ENCODE assay signal across 9 mouse cellular contexts in the genomic region with DNA sequence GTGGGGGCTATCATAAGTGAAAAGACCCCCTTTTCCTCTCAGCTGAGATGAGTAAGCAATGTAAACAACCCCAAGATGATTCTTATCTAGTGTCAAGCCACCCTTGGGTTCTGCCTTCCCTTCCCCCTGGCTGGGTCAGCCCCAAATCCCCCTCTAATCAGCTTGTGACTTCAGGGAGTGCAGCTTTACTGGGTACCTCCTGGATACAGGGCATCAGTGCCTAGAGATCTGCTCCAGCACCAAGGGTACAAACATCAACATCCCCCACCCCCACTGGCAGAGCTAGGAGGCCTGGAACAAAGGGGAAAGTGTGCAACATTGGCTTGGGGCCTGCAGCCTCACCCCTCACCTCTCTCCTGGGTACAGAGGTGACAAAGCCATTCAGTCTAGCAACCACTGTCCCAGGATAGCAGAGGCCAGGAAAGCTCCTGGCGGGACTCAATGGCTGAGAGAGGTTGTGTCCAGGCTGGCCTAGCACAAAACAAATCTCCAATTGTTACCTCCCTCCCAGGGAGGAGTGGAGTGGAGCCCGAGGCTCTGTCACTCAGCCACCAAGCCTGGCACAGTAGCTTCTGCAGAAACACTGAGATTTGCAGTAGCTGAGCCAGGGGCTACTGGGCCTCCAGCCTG. TPM values are rescaled to one million over a fixed set of nuclear protein-coding genes. Genes with fewer than 3 reads are reported as not detected.
DNase-seq lines count a peak whose midpoint lies in the region; ATAC-seq and TF ChIP-seq lines count a peak whose summit lies in the region.
"Had no signal": no experiment of that assay in that cellular context is flagged by ENCODE, and none has a peak within 500 bp of the region (broad histone marks: within the 10 kb centered on the region; RNA-seq: fewer than 3 reads in every experiment).

No protein-coding gene starts in this region.

- peaks cover 31% of the 10 kb centered on the region for H3K36me3 ChIP-seq in heart, embryonic 14.5 days (ENCODE audit: control insufficient read depth, insufficient read depth, low read length)
- no peaks in the 10 kb centered on the region for H3K36me3 ChIP-seq in forebrain, embryonic 16.5 days (ENCODE audit: control insufficient read depth, insufficient read depth)
- peaks cover 80% of the 10 kb centered on the region for H3K36me3 ChIP-seq in liver, embryonic 15.5 days (replicated peaks)
- H3K36me3 ChIP-seq in lung, postnatal 0 days (ENCODE audit: insufficient read depth, low read length): no peaks in the 10 kb centered on the region

- no peaks in the 10 kb centered on the region for H3K9me3 ChIP-seq in heart, embryonic 14.5 days (ENCODE audit: control insufficient read depth, low read length)
- no peaks in the 10 kb centered on the region for H3K9me3 ChIP-seq in forebrain, embryonic 16.5 days (ENCODE audit: control insufficient read depth, low read length)
- H3K9me3 ChIP-seq in liver, embryonic 15.5 days (replicated peaks): no peaks in the 10 kb centered on the region
- H3K9me3 ChIP-seq in lung, postnatal 0 days (ENCODE audit: low read length): no peaks in the 10 kb centered on the region

- ATAC-seq in heart, embryonic 14.5 days (ENCODE audit: insufficient number of reproducible peaks, insufficient read depth, low FRiP score, low read depth): no peak
- no peak for ATAC-seq in forebrain, embryonic 16.5 days
- no peak for ATAC-seq in liver, embryonic 15.5 days (ENCODE audit: insufficient read depth)
- no peak for ATAC-seq in lung, postnatal 0 days

- WGBS in heart, embryonic 14.5 days: 45% methylated on average over 2 of the region's 2 CpGs
- WGBS in forebrain, embryonic 16.5 days: 24% methylated on average over 2 of the region's 2 CpGs
- WGBS in liver, embryonic 15.5 days (ENCODE audit: insufficient replicate concordance): 83% methylated on average over 2 of the region's 2 CpGs
- 49% methylated on average over 2 of the region's 2 CpGs for WGBS in lung, postnatal 0 days

- no peak for TF ChIP-seq CTCF in lung, postnatal 0 days (IDR thresholded peaks at IDR 0.05)

- peaks cover 37 to 85% of the 10 kb centered on the region in 2 experiments for H3K4me1 ChIP-seq in heart, embryonic 14.5 days (ENCODE audit: control insufficient read depth in 2 of 2, insufficient read depth in 2 of 2, low read length in 2 of 2)
- peaks cover 27% of the 10 kb centered on the region for H3K4me1 ChIP-seq in forebrain, embryonic 16.5 days (replicated peaks; ENCODE audit: control insufficient read depth, insufficient read depth, low read length)
- peaks cover 90% of the 10 kb centered on the region for H3K4me1 ChIP-seq in liver, embryonic 15.5 days (replicated peaks)
- H3K4me1 ChIP-seq in lung, postnatal 0 days (ENCODE audit: insufficient read depth, low read depth, low read length): peaks cover 34% of the 10 kb centered on the region

- intact Hi-C loops in heart, postnatal 10 days (cut with DNase I): no loop called here

- peak overlapping the region; percentile 97 for H3K9ac ChIP-seq in heart, embryonic 14.5 days (ENCODE audit: low read length)
- H3K9ac ChIP-seq in forebrain, embryonic 16.5 days (replicated peaks; ENCODE audit: low read depth, low read length): no peak overlapping the region; the same call in 1 of the 2 replicates
- peak overlapping the region; percentile 96; the same call in 1 of the 2 replicates for H3K9ac ChIP-seq in liver, embryonic 15.5 days
- no peak overlapping the region for H3K9ac ChIP-seq in lung, postnatal 0 days (replicated peaks; ENCODE audit: low read depth)

- peak overlapping the region in 1 of 2 experiments; percentile 99; a peak in 3 of 4 replicates for H3K27ac ChIP-seq in heart, embryonic 14.5 days (replicated peaks in 1 of 2; ENCODE audit: control insufficient read depth in 1 of 2, insufficient read depth in 1 of 2, low read depth in 2 of 2, low read length in 2 of 2)
- no peak overlapping the region for H3K27ac ChIP-seq in forebrain, embryonic 16.5 days (ENCODE audit: low read length)
- H3K27ac ChIP-seq in liver, embryonic 15.5 days (replicated peaks): peak overlapping the region; percentile 63
- H3K27ac ChIP-seq in lung, postnatal 0 days (ENCODE audit: low read length): no peak overlapping the region

- H3K4me3 ChIP-seq in heart, embryonic 14.5 days (ENCODE audit: control insufficient read depth in 1 of 2, insufficient read depth in 1 of 2, low read depth in 1 of 2, low read length in 2 of 2): no peak overlapping the region; a peak in 1 of 4 replicates
- no peak overlapping the region for H3K4me3 ChIP-seq in forebrain, embryonic 16.5 days (replicated peaks; ENCODE audit: low read length)
- H3K4me3 ChIP-seq in liver, embryonic 15.5 days (replicated peaks): peak overlapping the region; percentile 96
- H3K4me3 ChIP-seq in lung, postnatal 0 days (ENCODE audit: low read depth, low read length): no peak overlapping the region

- DNase-seq in heart, postnatal 10 days: no peak
- peak; percentile 58 for DNase-seq in Muller cell, postnatal 12 days (ENCODE audit: inconsistent ontology term)
- DNase-seq in gastrocnemius, adult 8-10 months (ENCODE audit: low spot score in 2 of 2): no peak
- no peak for DNase-seq in lung, postnatal 0 days (ENCODE audit: low spot score)
- no peak for DNase-seq in embryo, embryonic 10.5 days (ENCODE audit: low spot score)
- DNase-seq: kidney, postnatal 25 days had no signal

- no peak for TF ChIP-seq EP300 in lung, postnatal 0 days (IDR thresholded peaks at IDR 0.05)

- peak overlapping the region; percentile 68 for H3K4me2 ChIP-seq in heart, embryonic 14.5 days (ENCODE audit: low read length)
- H3K4me2 ChIP-seq in forebrain, embryonic 16.5 days (ENCODE audit: low read length): 0 out of 2 replicates have a peak overlapping the region, but pooled peaks have one; percentile 0
- peak overlapping the region; percentile 86 for H3K4me2 ChIP-seq in liver, embryonic 15.5 days
- no peak overlapping the region for H3K4me2 ChIP-seq in lung, postnatal 0 days (replicated peaks; ENCODE audit: low read depth, low read length)

- no peaks in the 10 kb centered on the region for H3K27me3 ChIP-seq in heart, embryonic 14.5 days (ENCODE audit: control insufficient read depth, insufficient read depth, low read length)
- H3K27me3 ChIP-seq in forebrain, embryonic 16.5 days (replicated peaks; ENCODE audit: control insufficient read depth, insufficient read depth, low read length): no peaks in the 10 kb centered on the region
- peaks cover under 1% of the 10 kb centered on the region; the same call in 1 of the 2 replicates for H3K27me3 ChIP-seq in liver, embryonic 15.5 days
- H3K27me3 ChIP-seq in lung, postnatal 0 days (replicated peaks; ENCODE audit: insufficient read depth, low read length): no peaks in the 10 kb centered on the region

RNA-seq across cellular contexts. Expression of gene Slc2a1, which starts 3.9 kb away (rescaled TPM):
- 159 and 166 TPM in 2 replicates for polyA plus RNA-seq in heart, embryonic 14.5 days (2014; fragmentation: Nextera tagmentation; extraction: Ambion mirVana)
- 1 to 10 TPM; 5.1 to 7.7 TPM for total RNA-seq in heart, postnatal 10 days (2021)
- 88.3 and 103 TPM in 2 replicates for polyA plus RNA-seq in forebrain, embryonic 16.5 days (2015; fragmentation: Nextera tagmentation; extraction: Ambion mirVana)
- polyA plus RNA-seq in liver, embryonic 15.5 days (2015; fragmentation: Nextera tagmentation; extraction: Ambion mirVana): 293 and 326 TPM in 2 replicates
- 1 to 10 TPM; 4.6 to 9.8 (median 5.3) TPM for total RNA-seq in gastrocnemius, adult 8-10 months (2022)
- polyA plus RNA-seq in lung, postnatal 0 days (2015; fragmentation: Nextera tagmentation; extraction: Ambion mirVana): 16.7 and 20.4 TPM in 2 replicates

Comparison
In these comparisons a context has a peak if more than half of its experiments do, and no peak if none do; other contexts are left out.
1. H3K9ac ChIP-seq: peak in heart, embryonic 14.5 days (single experiment) and liver, embryonic 15.5 days (single experiment); none in forebrain, embryonic 16.5 days (single experiment) and lung, postnatal 0 days (single experiment).